Mouse (Mus musculus) cerebellum, postnatal 25 days (tissue): ENCODE results near the gene Gpd1.

Experiments used
- DNase-seq, 2 experiments: peaks; one replicate each; pipeline ENCODE4 v3.0.0; 2021; ENCODE audit warnings: mixed read lengths in 2 of 2

Gene Gpd1

DNA sequence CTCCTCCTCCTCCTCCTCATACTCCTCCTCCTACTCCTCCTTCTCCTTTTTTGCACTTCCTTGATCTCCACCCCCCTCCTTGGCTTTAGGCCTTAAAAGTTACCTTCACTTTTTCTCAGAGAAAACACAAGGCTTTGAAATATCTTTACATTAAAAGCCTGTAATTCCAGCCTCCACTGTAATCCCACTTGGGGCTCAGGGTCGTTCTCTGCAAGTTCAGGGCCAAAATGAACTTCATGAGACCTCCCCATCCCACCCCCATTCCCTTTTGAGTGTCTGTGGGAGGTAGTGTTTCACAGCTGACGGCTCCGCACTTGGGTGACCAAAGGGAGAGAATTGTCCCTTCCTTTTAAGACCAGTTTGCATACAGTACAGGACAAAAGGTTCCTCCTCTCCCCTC is 55.6 kb downstream of the Gpd1 start:
- no peak for DNase-seq
